Mouse (Mus musculus): ENCODE results near the gene Il12a. TPM values are rescaled to one million over a fixed set of nuclear protein-coding genes. Genes with fewer than 3 reads are reported as not detected.

Il12a gene
- total RNA-seq, 4 experiments from 2014 or later: 1.4 to 4.2 (median 3.6) TPM

DNA sequence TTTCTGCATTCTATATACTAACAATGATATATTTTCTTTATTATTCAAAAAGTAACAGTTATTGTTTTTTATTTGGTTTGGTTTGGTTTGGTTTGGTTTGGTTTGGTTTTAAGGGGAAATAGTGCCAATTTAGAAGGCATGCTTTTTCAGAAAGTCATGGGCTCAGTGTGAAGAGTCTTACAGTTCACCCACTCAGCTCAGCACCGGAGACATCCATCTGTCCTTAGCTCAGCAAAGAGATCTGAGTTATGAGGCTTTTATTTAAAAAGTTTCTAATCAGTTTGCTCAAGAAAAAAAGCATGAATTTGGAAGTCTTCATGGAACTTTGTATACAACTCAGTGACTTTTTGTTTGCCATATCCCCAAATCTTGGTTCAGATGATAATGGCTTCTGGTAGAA, 6.2 kb upstream of the Il12a start:
- DNase-seq (ENCODE audit: low spot score in 2 of 2): no peak

DNA sequence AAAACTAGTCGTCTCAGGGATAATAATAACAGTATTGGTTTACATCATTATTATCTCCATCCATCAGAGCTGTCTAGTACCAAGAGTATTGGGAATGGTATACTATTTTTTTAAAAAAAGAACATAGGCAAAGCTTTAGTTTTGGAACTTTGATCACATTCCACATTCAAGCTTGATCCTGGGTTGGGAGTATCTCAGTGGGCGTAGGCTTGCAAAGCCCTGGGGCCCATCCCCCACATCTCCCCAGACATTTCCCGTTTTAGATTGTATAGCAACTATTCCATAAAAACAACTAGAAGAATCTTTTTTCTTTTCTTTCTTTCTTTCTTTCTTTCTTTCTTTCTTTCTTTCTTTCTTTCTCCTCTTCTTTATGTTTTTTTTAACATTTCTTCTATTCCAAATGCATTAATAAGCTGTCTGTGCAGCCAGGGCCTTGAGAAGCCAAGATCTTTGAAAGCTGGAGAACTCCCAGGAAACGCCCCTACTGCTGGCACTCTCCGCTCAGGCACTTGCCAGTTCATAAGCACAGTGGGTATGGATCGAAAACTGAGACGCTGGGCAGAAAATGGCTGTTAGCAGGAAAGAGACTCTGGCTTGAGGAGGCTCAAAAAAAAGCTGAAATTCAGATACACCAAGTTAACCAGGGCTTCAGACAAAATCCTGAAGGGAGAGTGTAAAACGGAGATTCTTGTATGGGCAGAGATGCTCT, 3.4 kb upstream of the Il12a start:
- no peak for DNase-seq (ENCODE audit: low spot score in 2 of 2)

DNA sequence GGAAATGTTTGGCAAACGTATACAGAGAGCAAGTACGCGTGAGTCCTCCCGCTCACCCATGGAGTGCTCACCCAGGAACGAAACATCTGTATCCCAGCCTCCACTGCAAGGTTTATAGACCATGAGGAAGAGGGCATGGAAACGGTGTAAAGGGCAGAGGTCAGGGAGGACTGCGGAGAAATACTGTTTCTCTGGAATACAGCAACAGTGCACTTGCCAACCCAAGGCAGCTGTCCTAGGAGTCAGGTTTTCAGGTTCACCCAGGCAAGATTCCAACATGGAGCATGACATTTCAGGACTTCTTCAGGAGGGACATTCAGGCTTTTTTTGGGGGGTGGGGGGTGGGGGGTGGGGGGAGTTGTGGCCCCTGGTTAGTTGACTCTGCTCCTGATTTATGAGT, 1.1 kb upstream of the Il12a start:
- no peak for DNase-seq (ENCODE audit: low spot score in 2 of 2)

DNA sequence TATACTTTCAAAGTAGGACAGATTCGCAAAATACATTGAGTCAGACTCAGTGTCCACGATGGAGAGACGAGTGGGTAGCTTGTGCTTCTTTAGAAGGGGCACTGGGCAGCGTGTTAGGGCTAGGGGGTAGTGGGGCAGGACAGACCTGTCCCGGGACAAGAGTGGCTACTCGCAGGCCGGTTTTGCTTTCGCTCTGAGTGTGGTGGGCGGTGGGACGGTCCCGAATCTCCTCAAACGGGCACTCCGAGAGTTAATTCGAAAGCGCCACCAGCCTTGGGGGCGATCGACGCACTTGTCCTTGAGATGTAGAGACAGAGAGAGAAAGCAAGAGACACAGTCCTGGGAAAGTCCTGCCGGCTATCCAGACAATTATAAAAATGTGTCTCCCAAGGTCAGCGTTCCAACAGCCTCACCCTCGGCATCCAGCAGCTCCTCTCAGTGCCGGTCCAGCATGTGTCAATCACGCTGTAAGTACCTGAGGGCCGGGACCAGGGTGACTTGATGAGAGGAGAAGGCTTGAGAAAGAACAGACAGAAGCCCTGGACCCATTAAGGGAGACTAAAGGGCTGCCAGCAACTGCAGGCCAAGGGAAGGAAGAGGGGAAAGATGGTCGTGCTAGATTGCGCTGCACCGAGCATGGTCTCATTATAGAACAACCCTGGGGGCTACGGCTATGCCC, 795 bp downstream of the Il12a start:
- DNase-seq (ENCODE audit: low spot score in 2 of 2): no peak

DNA sequence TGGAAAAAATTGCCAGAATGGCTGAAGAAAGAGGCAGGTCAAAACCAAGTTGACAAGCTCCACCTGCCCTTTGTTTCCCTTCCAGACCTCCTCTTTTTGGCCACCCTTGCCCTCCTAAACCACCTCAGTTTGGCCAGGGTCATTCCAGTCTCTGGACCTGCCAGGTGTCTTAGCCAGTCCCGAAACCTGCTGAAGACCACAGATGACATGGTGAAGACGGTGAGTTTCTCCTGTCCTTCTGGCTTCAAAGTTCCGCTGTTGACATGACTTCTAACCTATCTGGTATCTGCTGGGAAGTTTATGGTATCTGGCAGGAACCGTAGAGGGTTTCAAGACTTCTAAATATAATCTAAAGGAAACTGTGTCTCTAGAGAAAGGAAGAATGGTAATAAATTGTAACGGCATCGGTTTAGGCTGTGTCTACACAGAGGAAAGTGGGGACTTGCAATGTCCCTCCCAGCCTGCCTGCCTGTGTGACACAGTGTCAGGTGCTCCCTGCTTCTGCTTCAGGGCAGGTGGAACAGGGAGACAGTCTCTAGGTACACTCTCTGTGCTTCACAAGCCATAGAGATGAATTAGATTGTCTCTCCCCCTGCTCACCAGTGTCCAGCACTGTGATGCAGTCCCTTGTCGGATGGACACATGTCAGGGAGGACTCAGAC, 1.6 kb downstream of the Il12a start:
- no peak for DNase-seq (ENCODE audit: low spot score in 2 of 2)

DNA sequence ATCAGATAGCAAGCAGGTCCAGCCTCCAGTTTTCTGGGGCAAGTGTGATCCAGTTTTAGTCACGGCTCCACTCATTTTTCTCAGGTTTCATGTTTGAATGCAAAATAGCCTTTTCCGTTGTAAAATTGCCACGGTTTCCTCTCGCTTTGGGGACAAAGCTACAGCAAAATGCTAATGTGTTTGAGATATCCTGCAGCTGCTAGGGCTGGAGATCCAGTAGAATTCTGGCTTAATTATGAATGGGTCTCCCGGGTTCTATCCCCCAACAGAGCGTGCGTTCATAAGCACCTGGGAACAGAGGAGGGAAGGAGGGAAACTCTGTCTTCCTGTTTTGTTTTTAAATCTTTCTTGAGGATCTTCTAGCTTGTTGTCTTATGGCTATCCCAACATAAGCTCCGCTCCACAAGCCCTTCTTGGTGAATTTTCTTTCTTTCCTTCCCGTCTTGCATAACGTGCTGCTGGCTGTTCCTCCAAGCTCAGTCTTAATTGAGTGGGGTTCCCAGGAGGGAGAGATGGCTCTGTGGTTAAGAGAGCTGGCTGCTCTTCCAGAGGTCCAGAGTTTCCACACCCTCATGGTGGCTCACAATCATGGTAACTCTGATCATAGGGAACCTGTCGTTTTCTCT, 2.3 kb downstream of the Il12a start:
- DNase-seq (ENCODE audit: low spot score in 2 of 2): no peak

DNA sequence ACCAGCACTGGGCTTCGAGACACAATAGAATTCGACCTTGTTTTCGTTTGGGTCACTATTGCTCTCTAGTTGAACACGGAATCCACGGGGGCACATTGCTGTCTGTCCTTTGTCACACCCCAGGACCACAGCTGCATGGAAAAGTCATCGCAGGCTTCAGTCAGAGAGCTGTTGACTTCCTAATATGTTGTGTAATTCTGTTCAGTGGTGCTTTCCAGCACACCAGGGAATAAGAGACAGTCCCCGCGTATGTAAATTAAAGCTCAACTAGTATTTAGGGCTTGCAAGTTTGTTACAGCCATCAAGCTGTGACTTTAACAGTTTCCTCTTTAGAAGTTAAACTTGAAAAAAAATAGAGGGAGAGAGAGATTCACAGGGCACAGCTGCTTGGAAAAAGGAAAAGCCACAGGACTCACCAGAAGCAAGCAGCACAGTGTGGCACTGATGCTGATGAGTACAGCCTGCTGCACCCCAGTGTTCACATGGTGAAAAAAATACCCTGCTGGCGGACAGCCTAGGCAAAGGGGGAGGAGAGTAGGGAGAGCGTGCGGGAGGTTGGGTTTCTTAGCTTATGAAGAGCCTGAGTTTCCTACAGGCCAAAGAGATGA, 3.1 kb downstream of the Il12a start:
- DNase-seq (ENCODE audit: low spot score in 2 of 2): peak; percentile 51 to 81

DNA sequence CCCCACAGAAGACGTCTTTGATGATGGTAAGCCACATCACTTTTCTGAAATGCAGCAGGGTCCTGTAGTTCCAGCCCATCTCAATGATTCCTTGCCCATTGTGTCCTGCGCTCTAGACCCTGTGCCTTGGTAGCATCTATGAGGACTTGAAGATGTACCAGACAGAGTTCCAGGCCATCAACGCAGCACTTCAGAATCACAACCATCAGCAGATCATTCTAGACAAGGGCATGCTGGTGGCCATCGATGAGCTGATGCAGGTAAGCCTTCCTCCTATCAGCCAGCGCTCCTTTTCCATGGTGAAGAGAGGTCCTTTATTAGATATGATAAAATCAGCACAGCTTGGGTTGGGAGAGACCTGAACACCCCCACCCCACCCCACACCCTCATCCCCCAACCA, 4.9 kb downstream of the Il12a start:
- no peak for DNase-seq (ENCODE audit: low spot score in 2 of 2)

DNA sequence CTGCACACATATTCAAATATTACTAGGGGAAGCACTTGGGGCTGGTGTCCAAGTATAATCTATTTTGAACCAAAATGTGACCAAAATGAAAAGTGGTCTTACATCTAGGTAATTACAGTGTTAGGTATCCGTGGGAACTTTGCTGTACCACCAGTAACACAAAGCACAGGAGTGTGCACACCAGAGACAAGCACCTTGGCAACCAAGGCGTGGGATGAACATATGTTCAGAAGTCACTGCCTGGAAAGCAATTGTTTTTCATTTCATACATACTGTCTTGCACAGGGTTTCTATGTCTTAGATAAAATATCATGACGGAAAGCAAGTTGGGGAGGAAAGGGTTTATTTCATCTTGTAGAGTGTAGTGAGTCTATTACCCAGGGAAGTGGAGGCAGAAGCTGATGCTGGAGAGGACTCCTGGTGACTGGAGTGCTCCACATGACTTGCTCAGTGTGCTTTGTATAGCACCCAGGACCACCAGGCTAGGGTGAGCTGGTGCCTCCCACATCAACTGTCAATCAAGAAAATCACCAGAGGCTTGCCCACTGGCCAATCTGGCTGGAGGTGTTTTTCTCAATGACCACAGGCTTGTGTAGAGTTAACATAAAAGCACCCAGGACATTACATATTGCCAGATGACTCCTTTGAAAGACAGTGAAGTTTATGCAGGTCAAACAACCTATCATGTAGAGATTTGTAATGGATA, 6.2 kb downstream of the Il12a start:
- no peak for DNase-seq (ENCODE audit: low spot score in 2 of 2)

DNA sequence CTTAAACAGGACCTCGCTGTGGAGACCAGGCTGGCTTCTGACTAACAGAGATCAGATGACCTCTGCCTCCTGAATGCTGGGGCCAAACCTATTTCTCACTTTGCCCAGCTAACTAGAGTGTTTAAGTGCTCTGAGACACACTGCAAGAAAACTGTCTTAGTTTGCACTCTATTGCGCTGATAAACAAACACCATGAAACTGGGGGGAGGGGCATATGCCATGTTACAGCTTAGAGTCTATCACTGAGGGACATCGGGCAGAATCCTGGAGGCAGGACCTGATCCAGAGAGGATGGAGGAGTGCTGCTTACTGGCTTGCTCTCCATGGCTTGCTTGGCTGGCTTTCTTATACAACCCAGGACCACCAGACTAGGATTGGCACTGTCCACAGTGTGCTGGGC, 8.2 kb downstream of the Il12a start:
- no peak for DNase-seq (ENCODE audit: low spot score in 2 of 2)

DNA sequence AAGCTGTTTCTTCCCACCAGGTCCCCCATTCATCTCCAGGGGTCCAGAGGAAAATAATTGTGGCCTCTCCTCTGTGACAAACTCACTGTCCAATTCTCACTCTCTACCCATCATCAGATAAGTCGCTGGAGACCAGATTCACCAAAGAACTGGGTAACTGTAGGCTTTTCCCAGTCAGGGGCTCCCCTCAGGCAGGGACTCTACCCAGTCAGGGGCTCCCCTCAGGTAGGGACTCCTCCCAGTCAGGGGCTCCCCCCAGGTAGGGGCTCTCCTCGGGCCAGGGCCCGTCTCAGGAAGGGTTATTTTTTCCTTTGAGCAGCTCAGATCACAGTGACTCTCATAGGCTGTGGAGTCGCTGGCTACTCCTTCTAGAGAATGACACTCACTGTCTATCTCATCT, 9.6 kb downstream of the Il12a start:
- DNase-seq (ENCODE audit: low spot score in 2 of 2): no peak

DNA sequence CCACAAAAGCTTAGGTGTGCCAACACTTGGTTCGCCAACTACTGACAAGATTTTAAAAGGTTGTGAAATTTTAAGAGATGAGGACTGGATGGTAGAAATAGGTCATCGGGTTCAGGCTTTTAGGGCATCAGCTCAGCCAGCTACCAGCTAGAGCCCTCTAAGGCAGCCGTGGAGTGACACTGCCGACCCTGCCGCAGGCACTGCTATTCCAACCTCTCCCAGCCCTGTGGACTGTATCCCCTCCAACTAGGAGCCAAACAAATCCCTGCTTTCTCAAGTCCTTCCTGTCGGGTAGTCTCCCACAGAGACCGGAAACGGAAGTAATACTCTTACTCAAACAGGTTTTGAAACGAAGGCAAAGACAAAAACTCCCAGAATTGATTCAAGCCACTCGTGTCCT, 15.9 kb downstream of the Il12a start:
- no peak for DNase-seq (ENCODE audit: low spot score in 2 of 2)

DNA sequence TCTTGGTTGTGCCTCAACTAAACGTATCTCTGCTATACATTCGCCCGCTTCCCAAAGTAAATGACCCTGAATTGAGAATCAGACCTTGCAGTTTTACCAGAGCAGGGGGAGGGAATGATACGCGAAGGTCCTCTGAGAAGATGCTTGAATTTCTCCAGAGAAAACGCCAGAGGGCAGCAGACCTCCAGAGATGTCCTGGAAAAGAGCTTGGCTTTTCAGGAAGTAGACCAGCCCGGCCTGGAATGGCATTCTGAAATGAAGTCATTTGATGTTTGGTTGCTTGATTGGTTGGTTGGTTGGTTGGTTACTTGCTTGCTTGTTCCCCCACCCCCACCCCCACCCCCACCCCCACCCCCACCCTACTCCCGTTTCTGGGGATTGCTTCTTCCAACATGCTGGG, 17.8 kb downstream of the Il12a start:
- DNase-seq (ENCODE audit: low spot score in 2 of 2): no peak

DNA sequence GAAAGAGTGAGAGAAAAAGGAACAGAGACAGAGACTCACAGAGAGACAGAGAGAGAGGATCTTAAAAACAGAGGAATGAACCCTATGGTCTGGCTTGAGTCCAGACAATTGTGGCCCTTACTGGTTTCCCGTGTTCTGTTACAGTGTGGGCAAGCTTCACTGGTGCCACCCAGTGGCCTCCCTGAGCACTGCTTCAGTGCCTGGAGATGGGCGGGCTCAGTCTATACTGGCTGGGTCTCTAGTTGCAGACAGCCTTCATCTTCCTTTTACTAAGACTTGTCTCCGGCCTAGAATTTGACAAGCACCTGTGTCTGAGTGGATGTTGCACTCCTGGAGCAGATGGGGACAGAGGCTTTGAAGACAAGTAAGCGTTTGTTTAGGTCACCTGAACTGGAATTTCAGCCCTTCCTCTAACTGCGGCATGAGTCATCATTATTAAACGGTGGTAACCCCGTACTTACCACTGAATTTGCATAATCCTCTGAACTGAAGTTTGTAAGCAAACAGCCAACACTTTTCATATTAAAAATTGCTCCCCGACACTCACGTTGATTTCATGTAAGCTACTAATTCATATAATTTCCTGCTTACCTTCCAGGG, 18.9 kb downstream of the Il12a start:
- peak; percentile 58 to 65 for DNase-seq (ENCODE audit: low spot score in 2 of 2)

DNA sequence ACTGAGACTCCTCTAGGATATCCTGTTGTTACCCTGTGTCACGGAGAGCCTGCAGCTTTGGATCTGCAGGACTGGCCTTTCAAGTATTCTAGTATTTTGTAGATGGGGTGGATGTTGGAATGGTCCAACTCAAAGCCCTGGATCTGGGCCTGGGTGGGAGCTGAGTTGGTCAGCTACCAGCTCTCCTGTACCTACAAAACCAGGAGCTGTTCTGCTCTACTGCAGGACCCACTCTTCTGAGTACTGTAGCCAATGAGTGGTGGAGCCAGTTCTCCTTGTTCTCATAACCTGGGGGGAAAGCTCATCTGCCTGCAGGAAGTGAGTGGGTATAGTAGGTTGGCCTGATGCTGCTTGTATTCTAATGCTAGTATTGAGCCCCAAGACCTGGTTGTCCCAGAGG, 20.0 kb downstream of the Il12a start:
- no peak for DNase-seq (ENCODE audit: low spot score in 2 of 2)

DNA sequence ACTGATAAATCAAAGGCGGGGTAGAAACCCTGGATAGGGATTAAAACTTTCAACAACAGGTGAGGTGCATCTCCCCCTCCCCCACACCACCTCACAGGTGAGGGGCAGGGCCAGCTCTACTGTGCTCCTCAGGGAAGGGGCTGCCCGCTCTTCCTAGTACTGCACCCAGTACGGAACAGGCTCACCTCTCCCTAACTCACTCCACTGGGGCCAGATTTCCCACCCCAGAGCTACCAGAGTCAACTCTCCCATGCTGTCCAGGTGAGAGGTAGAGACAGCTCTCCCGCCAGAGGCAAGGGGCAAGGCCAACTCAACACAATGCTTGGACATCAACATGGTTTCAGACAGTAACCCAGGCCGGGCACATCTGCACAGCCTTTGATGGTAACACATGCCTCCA, 21.1 kb downstream of the Il12a start:
- no peak for DNase-seq (ENCODE audit: low spot score in 2 of 2)

DNA sequence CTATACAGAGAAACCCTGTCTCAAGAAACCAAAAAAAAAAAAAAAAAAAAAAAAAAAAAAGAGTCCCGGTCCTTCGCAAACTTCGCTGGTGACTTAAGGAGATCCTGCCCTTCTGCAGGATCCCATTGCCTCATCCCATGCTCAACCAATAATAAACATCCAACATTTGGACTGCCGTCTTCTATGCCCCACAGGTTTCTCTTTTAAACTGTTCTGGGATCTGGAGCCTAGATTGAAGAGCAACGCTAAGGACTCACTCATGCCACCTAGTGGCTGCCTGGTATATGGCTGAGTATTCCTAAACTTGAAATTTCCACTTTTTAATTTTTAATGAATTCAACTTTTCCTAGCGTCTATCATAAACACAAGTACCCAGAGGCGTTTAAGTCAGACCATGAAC, 23.1 kb downstream of the Il12a start:
- no peak for DNase-seq (ENCODE audit: low spot score in 2 of 2)

DNA sequence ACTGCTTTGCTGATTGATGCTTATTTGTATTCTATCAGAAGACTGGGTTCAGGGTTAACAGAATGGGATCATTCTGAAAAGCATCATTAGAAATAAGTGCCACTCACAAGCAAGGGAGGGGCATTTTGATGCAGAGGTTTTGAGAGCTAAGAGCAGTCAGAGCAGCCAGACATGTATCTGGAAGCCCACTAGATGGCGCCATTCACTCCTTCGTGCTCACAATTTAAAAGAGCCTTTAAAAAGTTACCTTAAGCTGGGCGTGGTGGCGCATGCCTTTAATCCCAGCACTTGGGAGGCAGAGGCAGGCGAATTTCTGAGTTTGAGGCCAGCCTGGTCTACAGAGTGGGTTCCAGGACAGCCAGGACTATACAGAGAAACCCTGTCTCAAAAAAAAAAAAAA, 26.9 kb downstream of the Il12a start:
- DNase-seq (ENCODE audit: low spot score in 2 of 2): peak in 1 of 2 experiments; percentile 33

DNA sequence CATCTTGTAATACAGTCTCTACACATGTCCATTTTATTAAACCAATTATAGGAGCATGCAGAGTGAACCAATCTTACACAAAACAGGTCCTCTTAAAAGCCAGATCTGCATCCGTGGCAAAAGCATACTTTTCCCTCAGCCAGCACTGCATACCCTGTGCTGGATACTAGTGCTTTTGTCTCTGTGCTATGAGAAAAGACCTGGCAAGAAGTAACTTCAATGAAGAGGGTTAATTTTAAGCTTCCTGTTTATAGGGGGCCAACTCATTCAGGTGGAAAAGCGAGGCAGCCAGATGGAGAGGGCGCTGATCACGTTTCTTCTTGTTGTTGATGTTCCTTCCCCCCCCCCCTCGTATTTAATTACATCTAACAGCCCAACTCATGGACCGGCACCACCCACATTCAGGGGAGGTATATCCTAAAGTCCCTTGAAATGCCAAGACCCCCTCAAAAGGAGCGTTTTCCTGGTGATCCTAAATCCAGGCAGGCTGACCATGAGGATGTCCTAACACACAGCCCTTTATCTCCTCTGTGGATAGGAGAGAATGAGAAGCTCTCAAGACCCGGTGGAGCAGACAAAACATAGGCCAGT, 28.9 kb downstream of the Il12a start:
- DNase-seq (ENCODE audit: low spot score in 2 of 2): no peak

DNA sequence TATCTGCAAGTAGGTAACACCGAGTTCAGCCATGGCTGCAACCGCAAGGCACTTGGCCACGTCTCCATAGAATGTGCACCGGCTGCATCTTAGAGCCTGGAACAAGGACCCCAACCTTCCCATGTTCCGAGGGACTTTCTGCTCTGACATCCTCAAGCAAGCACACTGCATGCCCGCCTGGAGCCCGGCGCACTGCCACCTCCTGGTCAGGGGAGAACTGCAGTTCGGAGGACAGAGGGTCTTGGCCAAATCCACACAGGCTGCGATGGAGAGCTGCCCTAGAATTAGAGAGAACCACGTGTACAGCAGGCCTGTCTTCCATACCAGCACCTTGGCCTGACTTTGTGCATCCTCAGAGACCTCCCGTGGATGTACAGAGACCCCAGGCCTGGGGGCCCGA, 29.8 kb downstream of the Il12a start:
- no peak for DNase-seq (ENCODE audit: low spot score in 2 of 2)

DNA sequence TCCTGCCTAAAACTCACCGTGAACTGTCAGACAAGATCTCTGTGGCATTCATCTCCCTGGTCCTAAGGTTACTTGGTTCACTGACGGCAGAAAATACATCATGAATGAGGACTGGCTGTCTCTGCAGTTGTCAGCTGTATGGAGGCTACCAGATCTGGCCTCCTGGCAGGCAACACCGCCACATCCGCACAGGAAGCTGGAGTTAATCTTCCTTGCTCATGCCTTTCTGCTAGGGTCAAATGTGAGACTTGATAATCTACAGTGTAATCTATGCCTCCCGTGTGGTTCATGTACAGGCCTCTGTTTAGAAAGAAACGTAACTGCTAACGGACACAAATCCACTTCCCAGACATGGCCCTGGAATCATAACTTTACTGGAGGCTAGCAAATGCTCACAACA, 51.5 kb downstream of the Il12a start:
- DNase-seq (ENCODE audit: low spot score in 2 of 2): no peak

Measured in left cerebral cortex, adult 8-10 months (tissue).